Mouse (Mus musculus): ENCODE measurements at regions not wholly inside any gene's neighbourhood (a gene's known extent, or its start where the extent isn't known, plus 50 kb on each side); places are given as distances from the start of the nearest gene placed in this dataset.

- TF ChIP-seq POLR2A (IDR thresholded peaks at IDR 0.05; ENCODE audit: insufficient read depth, low read length) = no peak
- TF ChIP-seq CTCF (IDR thresholded peaks at IDR 0.05; ENCODE audit: low read depth, low read length) = no peak
- TF ChIP-seq EP300 (IDR thresholded peaks at IDR 0.05; ENCODE audit: insufficient read depth, low read depth, low read length) = no peak
These were observed 190.1 kb upstream of the Prox1 start for GRCm38 (mm10) chr1:190360661-190361060.

All from ES-Bruce4 (cell line).